Mouse (Mus musculus): ENCODE measurements around the gene Selenot. TPM values are rescaled to one million over a fixed set of nuclear protein-coding genes. Genes with fewer than 3 reads are reported as not detected.
A peak's percentile ranks its signal among the peaks of the same experiment; 100 is the strongest.

Selenot gene
- total RNA-seq, 1 experiment from 2014 or later = 184 TPM

DNA sequence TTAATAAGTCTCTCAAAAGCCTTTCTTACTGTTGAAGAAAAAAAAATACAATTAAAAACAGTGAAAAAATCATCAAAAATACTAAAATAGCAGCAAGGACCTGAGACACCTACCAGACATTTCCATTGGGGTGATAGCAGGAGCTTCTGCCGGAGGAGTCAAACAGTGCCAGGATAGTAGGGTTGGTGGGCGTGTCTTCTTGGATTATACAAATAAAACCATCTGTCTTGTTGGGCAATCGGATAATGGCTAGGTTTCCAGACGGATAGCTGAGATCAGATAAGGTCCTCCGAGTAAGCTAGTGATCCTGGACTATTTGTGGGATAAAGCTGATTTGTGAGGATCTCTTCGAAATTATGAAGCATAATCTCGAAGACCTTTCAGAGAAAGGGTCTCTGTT is 44.6 kb downstream of the Selenot start:
- ATAC-seq (replicated peaks in 1 of 2; ENCODE audit: insufficient read depth in 1 of 2, low FRiP score in 2 of 2, low TSS enrichment in 1 of 2, low read depth in 1 of 2, poor library complexity in 2 of 2, severe bottlenecking in 2 of 2) = no peak

DNA sequence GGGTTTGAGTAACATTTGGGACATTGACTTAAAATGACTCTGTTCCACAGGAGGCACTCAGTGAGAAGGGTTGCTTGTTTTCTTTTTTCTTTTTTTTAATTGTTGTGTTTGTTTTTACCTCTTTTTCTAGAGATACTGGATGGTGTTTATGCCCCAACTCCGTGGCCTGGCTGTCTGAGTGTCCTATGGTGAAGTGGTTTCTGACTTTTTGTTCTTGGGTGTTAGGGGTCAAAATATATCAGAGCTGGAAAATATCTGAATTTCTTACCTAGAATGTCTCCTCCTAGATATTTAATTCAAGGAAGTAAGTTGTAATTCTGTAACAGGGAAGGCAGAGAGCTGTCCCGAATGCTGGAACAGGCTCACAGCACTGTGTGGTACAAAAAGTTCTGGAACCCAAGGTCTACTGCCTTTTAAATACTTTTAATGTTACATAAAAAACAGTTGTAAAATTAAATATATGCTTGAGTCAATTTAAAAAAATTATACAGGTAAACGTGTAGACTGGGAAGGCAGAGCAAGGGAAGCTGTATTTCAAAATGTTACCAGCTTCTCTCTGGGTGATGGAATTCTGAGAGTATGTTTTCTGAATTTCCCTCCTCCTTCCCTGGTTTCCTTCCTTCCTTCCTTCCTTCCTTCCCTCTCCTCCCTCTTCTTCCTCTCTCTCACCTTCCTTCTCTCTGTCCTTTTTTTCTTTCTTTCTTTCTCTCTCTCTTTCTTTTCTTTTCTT is 46.4 kb downstream of the Selenot start:
- ATAC-seq (replicated peaks in 1 of 2; ENCODE audit: insufficient read depth in 1 of 2, low FRiP score in 2 of 2, low TSS enrichment in 1 of 2, low read depth in 1 of 2, poor library complexity in 2 of 2, severe bottlenecking in 2 of 2) = no peak

DNA sequence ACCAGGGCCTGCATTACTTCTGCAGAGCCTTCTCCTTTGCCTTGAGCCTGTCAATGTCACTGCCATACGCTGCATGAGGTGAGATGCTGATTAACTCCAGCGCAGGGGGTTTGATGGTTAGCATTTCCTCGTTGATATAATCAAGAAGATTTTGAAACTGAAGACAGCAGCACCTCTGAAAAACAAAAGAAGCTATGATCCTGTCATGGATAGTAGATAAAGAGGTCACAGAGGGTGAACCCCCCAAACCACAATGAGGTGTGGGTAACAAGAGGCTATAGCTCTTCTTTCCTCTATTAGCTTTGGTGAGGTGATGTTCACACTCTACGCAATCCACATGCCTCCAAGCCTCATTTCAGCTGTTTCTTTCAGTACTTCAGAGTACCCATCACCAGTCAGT is 48.5 kb downstream of the Selenot start:
- no peak for ATAC-seq (replicated peaks in 1 of 2; ENCODE audit: insufficient read depth in 1 of 2, low FRiP score in 2 of 2, low TSS enrichment in 1 of 2, low read depth in 1 of 2, poor library complexity in 2 of 2, severe bottlenecking in 2 of 2)

DNA sequence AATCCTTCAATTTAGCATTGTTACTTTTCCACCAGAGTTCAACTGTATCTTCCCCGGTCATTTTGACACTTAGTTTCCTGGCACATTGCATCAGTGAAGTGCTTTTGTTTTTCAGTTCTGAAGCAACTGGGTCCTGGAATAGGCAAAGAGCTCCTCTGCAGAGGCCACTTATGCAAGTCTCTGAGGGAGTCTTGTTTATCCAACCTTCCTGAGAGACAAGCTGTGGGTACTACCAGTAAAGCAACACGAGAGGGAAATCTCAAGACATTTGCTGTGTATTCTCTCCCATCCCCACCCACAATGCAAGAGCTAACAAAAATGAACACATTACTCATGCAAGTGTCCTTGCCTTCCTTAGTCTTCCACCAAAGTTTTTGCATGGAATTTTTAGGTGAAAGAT is 55.3 kb downstream of the Selenot start:
- ATAC-seq (replicated peaks in 1 of 2; ENCODE audit: insufficient read depth in 1 of 2, low FRiP score in 2 of 2, low TSS enrichment in 1 of 2, low read depth in 1 of 2, poor library complexity in 2 of 2, severe bottlenecking in 2 of 2) = no peak

DNA sequence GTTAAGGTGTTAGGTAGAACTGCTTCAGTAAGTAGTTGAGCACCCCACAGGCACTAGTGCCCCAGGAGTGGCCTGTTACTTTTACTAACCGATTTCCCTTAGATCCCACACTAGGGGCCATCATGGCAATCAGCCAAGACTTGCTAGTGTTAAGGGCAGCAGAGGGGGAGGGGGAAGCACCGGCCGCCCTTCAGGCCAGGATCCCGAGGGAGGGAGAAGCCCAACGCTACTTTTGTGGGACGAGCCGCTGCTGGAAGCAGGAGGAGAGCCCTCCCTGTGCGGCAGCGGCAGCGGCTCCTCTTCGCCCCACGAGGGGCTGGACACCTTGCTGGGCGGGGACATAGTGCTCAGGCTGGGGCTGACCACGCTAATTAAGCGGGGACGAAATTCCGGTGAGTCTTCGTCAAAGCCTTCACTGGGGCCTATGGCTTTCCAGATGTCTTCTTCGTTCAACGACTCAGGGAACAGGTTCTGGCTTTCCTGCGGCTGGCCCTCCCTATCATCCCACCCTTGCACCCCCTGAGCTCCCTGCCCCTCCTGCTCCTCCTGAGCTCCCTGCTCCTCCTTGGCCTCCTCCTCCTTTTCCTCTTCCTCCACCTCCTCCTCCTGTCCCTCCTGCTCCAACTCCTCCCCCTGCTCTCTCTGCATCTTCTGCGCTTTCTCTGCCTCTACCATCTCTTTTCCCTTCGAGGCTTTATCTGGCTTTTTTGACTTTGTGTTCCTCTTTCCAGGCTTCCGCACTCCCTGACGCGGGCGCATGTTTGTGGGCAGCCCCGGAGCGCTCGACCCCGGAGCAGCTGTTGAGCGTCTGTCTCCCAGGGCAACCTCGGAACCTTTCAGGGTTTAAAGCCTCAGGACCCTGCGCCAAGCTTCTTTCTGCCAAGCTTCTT is 60.2 kb downstream of the Selenot start, which contains the start of gene Erich6:
Gene Erich6 (minus strand): TSS at position 802 of the 890 bp plus-strand sequence.
- ATAC-seq (replicated peaks in 1 of 2; ENCODE audit: insufficient read depth in 1 of 2, low FRiP score in 2 of 2, low TSS enrichment in 1 of 2, low read depth in 1 of 2, poor library complexity in 2 of 2, severe bottlenecking in 2 of 2) = peak; percentile 94 to 95

Other genes with a start within 250 kb of the Selenot start
- gene Tsc22d2, start 161.9 kb upstream of the Selenot start, total RNA-seq (2017) = 24.6 and 34.5 TPM in 2 replicates
- 115 and 125 TPM in 2 replicates for gene Eif2a, start 50.8 kb upstream of the Selenot start, total RNA-seq (2017)
- gene Serp1, start 50.7 kb upstream of the Selenot start, total RNA-seq (2017) = 78.7 and 86.1 TPM in 2 replicates
- not detected in 2 replicates for gene Erich6, start 60.6 kb downstream of the Selenot start, total RNA-seq (2017)
- 16.0 and 18.1 TPM in 2 replicates for gene Siah2, start 115.8 kb downstream of the Selenot start, total RNA-seq (2017)
- not detected in 2 replicates for gene Mindy4b-ps, start 245.7 kb downstream of the Selenot start, total RNA-seq (2017)